Mouse (Mus musculus) hindbrain, embryonic 15.5 days (tissue): ENCODE data around the gene Slc13a3. TPM values are rescaled to one million over a fixed set of nuclear protein-coding genes. Genes with fewer than 3 reads are reported as not detected.

Experiments used
- ATAC-seq: fragments of 200-750 bp; cut with Nextera tagmentation; 2 replicates; pipeline ENCODE4 v1.8.0; 2017; ENCODE audit warnings: low read depth, moderate number of reproducible peaks, moderate TSS enrichment; ENCODE audit not compliant: low FRiP score
- H3K27ac ChIP-seq: fragments of 300-500 bp; sonication (generic); replicated peaks from 2 replicates; pipeline ENCODE4 v1.5.1; 2015; ENCODE audit warnings: mild to moderate bottlenecking, inconsistent platforms
- H3K27me3 ChIP-seq: fragments of 300-500 bp; sonication (generic); 2 replicates; pipeline ENCODE4 v1.6.1; 2015; ENCODE audit warnings: control low read depth, inconsistent platforms
- H3K36me3 ChIP-seq: fragments of 300-500 bp; sonication (generic); 2 replicates; pipeline ENCODE4 v1.6.1; 2015; ENCODE audit warnings: control low read depth, inconsistent platforms
- H3K4me1 ChIP-seq: fragments of 300-500 bp; sonication (generic); replicated peaks from 2 replicates; pipeline ENCODE4 v1.6.1; 2015; ENCODE audit warnings: control low read depth, inconsistent platforms
- H3K4me2 ChIP-seq: fragments of 300-500 bp; sonication (generic); 2 replicates; pipeline ENCODE4 v1.6.1; 2015; ENCODE audit warnings: moderate library complexity, mild to moderate bottlenecking, inconsistent platforms
- H3K4me3 ChIP-seq: fragments of 300-500 bp; sonication (generic); 2 replicates; pipeline ENCODE4 v1.5.1; 2015; ENCODE audit warnings: mild to moderate bottlenecking, inconsistent platforms
- H3K9ac ChIP-seq: fragments of 300-500 bp; sonication (generic); 2 replicates; pipeline ENCODE4 v1.6.1; 2015; ENCODE audit warnings: inconsistent platforms
- H3K9me3 ChIP-seq: fragments of 300-500 bp; sonication (generic); 2 replicates; pipeline ENCODE4 v1.6.1; 2016; ENCODE audit warnings: control low read depth, inconsistent platforms
- WGBS: fragments of 180-500 bp; shearing (Covaris S2); methylation state at CpG from one replicate; pipeline ENCODE4 v1.1.7; 2015; 5-methylcytosine and 5-hydroxymethylcytosine counted together
- polyA plus RNA-seq: library from polyadenylated mRNA; unstranded; fragments of >200 nt; fragmentation: Nextera tagmentation; extraction: Ambion mirVana; gene quantifications from 2 replicates; pipeline ENCODE4 v1.2.1, GENCODE M21; 2015

Gene Slc13a3
- polyA plus RNA-seq, 1 experiment from 2014 or later: 7.7 TPM

GRCm38 (mm10) chr2:165428694-165429093 is 44.3 kb downstream of the Slc13a3 start:
- Histone ChIP-seq H3K4me3 (no peak overlapping the region), H3K27me3 (no peaks in the 10 kb centered on the region), H3K4me1 (no peaks in the 10 kb centered on the region), H3K9me3 (no peaks in the 10 kb centered on the region), H3K9ac (no peak overlapping the region), H3K36me3 (no peaks in the 10 kb centered on the region), H3K4me2 (no peak overlapping the region), H3K27ac (no peak overlapping the region)
- no peak for ATAC-seq
- 38% methylated on average over 7 of the region's 7 CpGs for WGBS

- H3K27ac ChIP-seq: peak overlapping the region; percentile 68
- WGBS: 35% methylated on average over 2 of the region's 2 CpGs
Measured at GRCm38 (mm10) chr2:165420195-165420594, 52.8 kb downstream of the Slc13a3 start.

GRCm38 (mm10) chr2:165419670-165420111 is 53.3 kb downstream of the Slc13a3 start:
- Histone ChIP-seq H3K27me3 (no peaks in the 10 kb centered on the region), H3K27ac (peak overlapping the region; percentile 68), H3K4me1 (peaks cover 28% of the 10 kb centered on the region), H3K9ac (no peak overlapping the region), H3K4me2 (no peak overlapping the region), H3K9me3 (no peaks in the 10 kb centered on the region), H3K4me3 (no peak overlapping the region), H3K36me3 (no peaks in the 10 kb centered on the region)
- 45% methylated on average over 4 of the region's 4 CpGs for WGBS
- ATAC-seq: peak; percentile 58

More at GRCm38 (mm10) chr2:165420195-165420594, 52.8 kb downstream of the Slc13a3 start:
- Histone ChIP-seq H3K36me3 (no peaks in the 10 kb centered on the region), H3K9ac (no peak overlapping the region), H3K4me1 (peaks cover 28% of the 10 kb centered on the region), H3K4me3 (no peak overlapping the region), H3K27me3 (no peaks in the 10 kb centered on the region), H3K9me3 (no peaks in the 10 kb centered on the region), H3K4me2 (no peak overlapping the region)
- no peak for ATAC-seq

- Histone ChIP-seq H3K27ac (no peak overlapping the region), H3K9me3 (no peaks in the 10 kb centered on the region), H3K27me3 (no peaks in the 10 kb centered on the region), H3K4me3 (no peak overlapping the region), H3K4me1 (peaks cover 35% of the 10 kb centered on the region), H3K4me2 (no peak overlapping the region), H3K36me3 (no peaks in the 10 kb centered on the region), H3K9ac (no peak overlapping the region)
- no peak for ATAC-seq
- WGBS: 87% methylated on average over 2 of the region's 2 CpGs
Measured at GRCm38 (mm10) chr2:165418577-165418976, 54.5 kb downstream of the Slc13a3 start.

- Histone ChIP-seq H3K27me3 (no peaks in the 10 kb centered on the region), H3K27ac (peak overlapping the region; percentile 65), H3K36me3 (no peaks in the 10 kb centered on the region), H3K4me2 (no peak overlapping the region), H3K9ac (no peak overlapping the region), H3K4me1 (peaks cover 35% of the 10 kb centered on the region), H3K4me3 (no peak overlapping the region), H3K9me3 (no peaks in the 10 kb centered on the region)
- WGBS: 31% methylated on average over 7 of the region's 7 CpGs
- ATAC-seq: peak; percentile 44; the same call in 1 of the 2 replicates
Measured at GRCm38 (mm10) chr2:165417291-165417690, 55.7 kb downstream of the Slc13a3 start.

- WGBS: 76% methylated on average over 6 of the region's 6 CpGs
- ATAC-seq: no peak
- H3K4me3 ChIP-seq: no peak overlapping the region
- no peak overlapping the region for H3K9ac ChIP-seq
- H3K36me3 ChIP-seq: no peaks in the 10 kb centered on the region
- no peak overlapping the region for H3K4me2 ChIP-seq
- no peaks in the 10 kb centered on the region for H3K9me3 ChIP-seq
- H3K4me1 ChIP-seq: peaks cover 35% of the 10 kb centered on the region
- no peak overlapping the region; the same call in 1 of the 2 replicates for H3K27ac ChIP-seq
- no peaks in the 10 kb centered on the region for H3K27me3 ChIP-seq
Measured at GRCm38 (mm10) chr2:165415795-165416194, 57.2 kb downstream of the Slc13a3 start.

GRCm38 (mm10) chr2:165415141-165415721 is 57.8 kb downstream of the Slc13a3 start:
- 46% methylated on average over 11 of the region's 11 CpGs for WGBS
- H3K27ac ChIP-seq: peak overlapping the region; percentile 34; the same call in 1 of the 2 replicates

GRCm38 (mm10) chr2:165414321-165414720 is 58.7 kb downstream of the Slc13a3 start:
- no peak overlapping the region for H3K9ac ChIP-seq
- no peak overlapping the region for H3K4me3 ChIP-seq
- no peak for ATAC-seq
- WGBS: 82% methylated on average over 5 of the region's 5 CpGs
- no peak overlapping the region for H3K4me2 ChIP-seq
- H3K36me3 ChIP-seq: no peaks in the 10 kb centered on the region
- no peaks in the 10 kb centered on the region for H3K27me3 ChIP-seq
- no peaks in the 10 kb centered on the region for H3K9me3 ChIP-seq
- peaks cover 28% of the 10 kb centered on the region for H3K4me1 ChIP-seq
- peak overlapping the region; percentile 34; the same call in 1 of the 2 replicates for H3K27ac ChIP-seq

More at GRCm38 (mm10) chr2:165415141-165415721, 57.8 kb downstream of the Slc13a3 start:
- Histone ChIP-seq H3K4me1 (peaks cover 35% of the 10 kb centered on the region), H3K36me3 (no peaks in the 10 kb centered on the region), H3K9me3 (no peaks in the 10 kb centered on the region), H3K4me3 (no peak overlapping the region), H3K9ac (no peak overlapping the region), H3K27me3 (no peaks in the 10 kb centered on the region), H3K4me2 (no peak overlapping the region)
- ATAC-seq: no peak

GRCm38 (mm10) chr2:165413884-165414283 is 59.1 kb downstream of the Slc13a3 start:
- Histone ChIP-seq H3K4me1 (peaks cover 27% of the 10 kb centered on the region), H3K27me3 (no peaks in the 10 kb centered on the region), H3K9ac (no peak overlapping the region), H3K9me3 (no peaks in the 10 kb centered on the region), H3K4me3 (no peak overlapping the region), H3K36me3 (no peaks in the 10 kb centered on the region), H3K4me2 (no peak overlapping the region), H3K27ac (no peak overlapping the region)
- 45% methylated on average over 3 of the region's 3 CpGs for WGBS
- ATAC-seq: no peak

GRCm38 (mm10) chr2:165407700-165408301 is 65.2 kb downstream of the Slc13a3 start:
- H3K27ac ChIP-seq: no peak overlapping the region
- no peaks in the 10 kb centered on the region for H3K27me3 ChIP-seq
- no peak overlapping the region for H3K4me2 ChIP-seq
- no peaks in the 10 kb centered on the region for H3K4me1 ChIP-seq
- WGBS: 48% methylated on average over 10 of the region's 10 CpGs
- H3K36me3 ChIP-seq: no peaks in the 10 kb centered on the region
- ATAC-seq: no peak
- H3K4me3 ChIP-seq: no peak overlapping the region
- no peaks in the 10 kb centered on the region for H3K9me3 ChIP-seq
- no peak overlapping the region for H3K9ac ChIP-seq

GRCm38 (mm10) chr2:165405351-165405750 is 67.7 kb downstream of the Slc13a3 start:
- H3K4me2 ChIP-seq: no peak overlapping the region
- no peaks in the 10 kb centered on the region for H3K9me3 ChIP-seq
- H3K9ac ChIP-seq: no peak overlapping the region
- no peak overlapping the region for H3K27ac ChIP-seq
- H3K4me3 ChIP-seq: no peak overlapping the region
- no peaks in the 10 kb centered on the region for H3K27me3 ChIP-seq
- 66% methylated on average over 6 of the region's 6 CpGs for WGBS
- no peak for ATAC-seq
- no peaks in the 10 kb centered on the region for H3K4me1 ChIP-seq
- no peaks in the 10 kb centered on the region for H3K36me3 ChIP-seq

GRCm38 (mm10) chr2:165404951-165405350 is 68.1 kb downstream of the Slc13a3 start:
- WGBS: 73% methylated on average over 9 of the region's 9 CpGs
- H3K27me3 ChIP-seq: no peaks in the 10 kb centered on the region
- no peak overlapping the region for H3K4me3 ChIP-seq
- no peaks in the 10 kb centered on the region for H3K4me1 ChIP-seq
- no peak overlapping the region for H3K4me2 ChIP-seq
- no peak for ATAC-seq
- no peaks in the 10 kb centered on the region for H3K36me3 ChIP-seq
- H3K9me3 ChIP-seq: no peaks in the 10 kb centered on the region
- H3K9ac ChIP-seq: no peak overlapping the region
- no peak overlapping the region for H3K27ac ChIP-seq
